ENCODE assay signal across 9 mouse cellular contexts in the genomic region with DNA sequence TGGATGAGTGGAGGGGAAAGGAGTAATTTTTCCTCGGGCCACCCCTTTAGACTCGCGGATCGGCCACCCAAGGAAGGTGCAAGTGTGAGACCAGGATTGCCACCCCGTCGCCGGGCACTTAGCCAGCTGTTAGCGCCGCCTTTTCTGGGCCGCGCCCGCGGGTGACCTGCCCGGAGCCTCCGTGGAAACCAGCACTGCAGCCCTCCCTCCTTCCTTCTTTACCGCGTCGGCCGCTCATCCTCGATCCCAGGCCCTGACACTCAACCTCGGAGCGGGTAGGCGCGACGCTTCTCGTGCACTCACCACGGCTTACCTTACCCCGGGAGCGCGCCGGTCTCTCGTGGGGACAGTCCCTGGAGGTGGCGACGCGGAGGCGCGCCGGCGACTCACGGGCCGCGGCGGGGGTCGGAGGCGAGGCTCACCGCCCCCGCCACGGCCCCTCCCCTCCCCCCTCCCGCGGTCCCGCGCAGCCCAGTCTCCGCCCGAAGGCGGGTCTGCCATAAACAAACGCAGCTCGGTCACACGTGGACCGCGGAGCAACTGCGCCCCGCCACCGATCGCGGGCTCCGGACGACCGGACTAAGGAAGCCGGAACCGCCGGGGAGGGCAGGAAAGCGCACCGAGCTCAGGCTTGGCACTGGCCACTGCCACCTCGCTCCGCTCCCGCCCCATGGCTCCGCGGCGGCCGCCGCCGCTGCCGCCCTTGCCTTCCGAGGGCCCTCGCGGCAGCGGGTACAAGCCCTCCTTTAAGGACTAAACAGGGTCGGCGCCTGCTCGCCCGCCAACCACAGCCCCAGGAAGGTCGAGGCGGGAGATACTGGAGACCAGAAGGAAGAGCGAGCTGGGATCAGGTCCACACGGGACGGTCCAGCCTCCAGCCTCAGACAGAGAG. TPM values are rescaled to one million over a fixed set of nuclear protein-coding genes. Genes with fewer than 3 reads are reported as not detected.
DNase-seq lines count a peak whose midpoint lies in the region; ATAC-seq and TF ChIP-seq lines count a peak whose summit lies in the region.
"Had no signal": no experiment of that assay in that cellular context is flagged by ENCODE, and none has a peak within 500 bp of the region (broad histone marks: within the 10 kb centered on the region; RNA-seq: fewer than 3 reads in every experiment).

A gene (plus strand): TSS at position 221 of the 892 bp plus-strand sequence.

- peak within 1 kb of the TSS; percentile 48 for H3K4me3 ChIP-seq in heart, postnatal 0 days (ENCODE audit: low read depth, low read length)
- H3K4me3 ChIP-seq in limb, embryonic 11.5 days (ENCODE audit: low read depth, low read length): peak within 1 kb of the TSS; percentile 32
- peak within 1 kb of the TSS; percentile 25 for H3K4me3 ChIP-seq in midbrain, embryonic 16.5 days (ENCODE audit: low read depth, low read length)

- H3K4me1 ChIP-seq in heart, postnatal 0 days (ENCODE audit: control insufficient read depth, insufficient read depth): peaks cover 4% of the 10 kb centered on the region; the same call in 1 of the 2 replicates
- H3K4me1 ChIP-seq in limb, embryonic 11.5 days (ENCODE audit: control insufficient read depth, insufficient read depth, low read length): peaks cover 15% of the 10 kb centered on the region; the same call in 1 of the 2 replicates
- H3K4me1 ChIP-seq in midbrain, embryonic 16.5 days (ENCODE audit: control insufficient read depth, insufficient read depth, low read length): peaks cover 7% of the 10 kb centered on the region

- H3K9ac ChIP-seq in heart, postnatal 0 days (replicated peaks; ENCODE audit: low read depth, low read length): no peak within 1 kb of the TSS
- H3K9ac ChIP-seq in limb, embryonic 11.5 days (ENCODE audit: low read length): peak within 1 kb of the TSS; percentile 45
- peak within 1 kb of the TSS; percentile 10; the same call in 1 of the 2 replicates for H3K9ac ChIP-seq in midbrain, embryonic 16.5 days (ENCODE audit: low read depth, low read length)

- DNase-seq in ES-CJ7 (ENCODE audit: low read depth, low spot score): peak; percentile 40
- DNase-seq in embryo, embryonic 11 days: peak; percentile 47
- DNase-seq in heart, postnatal 0 days (ENCODE audit: low spot score): no peak
- DNase-seq in limb, embryonic 11.5 days (ENCODE audit: low spot score): peak; percentile 55
- no peak for DNase-seq in layer of hippocampus, postnatal 25 days (ENCODE audit: extremely low spot score in 1 of 2, low spot score in 1 of 2)
- DNase-seq in ovary, postnatal 10 days (ENCODE audit: low spot score): no peak
- no peak for DNase-seq in left cerebral cortex, adult 8-10 months (ENCODE audit: low spot score in 2 of 2)

- no peak for TF ChIP-seq CTCF in heart, postnatal 0 days (IDR thresholded peaks at IDR 0.05; ENCODE audit: low read depth)

- H3K9me3 ChIP-seq in heart, postnatal 0 days (replicated peaks; ENCODE audit: control insufficient read depth, low read length): no peaks in the 10 kb centered on the region
- no peaks in the 10 kb centered on the region for H3K9me3 ChIP-seq in limb, embryonic 11.5 days (ENCODE audit: control insufficient read depth, low read length)
- H3K9me3 ChIP-seq in midbrain, embryonic 16.5 days (replicated peaks; ENCODE audit: control insufficient read depth, low read length, poor library complexity, severe bottlenecking): no peaks in the 10 kb centered on the region

- H3K27me3 ChIP-seq in heart, postnatal 0 days (ENCODE audit: control insufficient read depth, insufficient read depth, low read length): peaks cover 100% of the 10 kb centered on the region
- peaks cover 89% of the 10 kb centered on the region for H3K27me3 ChIP-seq in limb, embryonic 11.5 days (ENCODE audit: control insufficient read depth, insufficient read depth, low read length)
- peaks cover 62% of the 10 kb centered on the region for H3K27me3 ChIP-seq in midbrain, embryonic 16.5 days (ENCODE audit: control insufficient read depth, insufficient read depth, low read depth, low read length)

- no peak for TF ChIP-seq EP300 in heart, postnatal 0 days (IDR thresholded peaks at IDR 0.05; ENCODE audit: low read depth)

- peak within 1 kb of the TSS; percentile 64 for H3K4me2 ChIP-seq in heart, postnatal 0 days (ENCODE audit: low read depth, low read length)
- H3K4me2 ChIP-seq in limb, embryonic 11.5 days (ENCODE audit: low read depth, severe bottlenecking): peak within 1 kb of the TSS; percentile 36
- peak within 1 kb of the TSS; percentile 39 for H3K4me2 ChIP-seq in midbrain, embryonic 16.5 days (ENCODE audit: low read length)

- H3K36me3 ChIP-seq in heart, postnatal 0 days (replicated peaks; ENCODE audit: control insufficient read depth, insufficient read depth, low read length): no peaks in the 10 kb centered on the region
- H3K36me3 ChIP-seq in limb, embryonic 11.5 days (ENCODE audit: control insufficient read depth, insufficient read depth, low read length): no peaks in the 10 kb centered on the region
- H3K36me3 ChIP-seq in midbrain, embryonic 16.5 days (ENCODE audit: control insufficient read depth, insufficient read depth, low read length): no peaks in the 10 kb centered on the region

- no peak within 1 kb of the TSS for H3K27ac ChIP-seq in heart, postnatal 0 days (ENCODE audit: low read depth)
- no peak within 1 kb of the TSS for H3K27ac ChIP-seq in limb, embryonic 11.5 days (replicated peaks; ENCODE audit: low read depth, low read length)
- no peak within 1 kb of the TSS for H3K27ac ChIP-seq in midbrain, embryonic 16.5 days (ENCODE audit: low read length)
- H3K27ac ChIP-seq: macrophage had no signal

- WGBS in heart, postnatal 0 days: under 1% methylated on average over 83 of the region's 96 CpGs
- under 1% methylated on average over 88 of the region's 96 CpGs for WGBS in limb, embryonic 11.5 days
- under 1% methylated on average over 66 of the region's 96 CpGs for WGBS in midbrain, embryonic 16.5 days

- 0 out of 2 replicates have a peak, but pooled peaks have one; percentile 21 for ATAC-seq in heart, postnatal 0 days (ENCODE audit: insufficient read depth, low read depth)
- ATAC-seq in limb, embryonic 11.5 days (ENCODE audit: insufficient number of reproducible peaks, low FRiP score, low TSS enrichment, low read depth): no peak
- no peak for ATAC-seq in midbrain, embryonic 16.5 days

RNA-seq across cellular contexts. Expression of the gene that starts here (rescaled TPM):
- total RNA-seq in heart, postnatal 0 days (2014; rRNA removed; ENCODE audit: low replicate concordance): not detected in 2 replicates
- polyA plus RNA-seq in heart, postnatal 0 days (2015; fragmentation: Nextera tagmentation; extraction: Ambion mirVana): 0.03 TPM in 1 of 2 replicates, not detected in the other
- 2.6 and 2.7 TPM in 2 replicates for polyA plus RNA-seq in limb, embryonic 11.5 days (2014; fragmentation: Nextera tagmentation; extraction: Ambion mirVana)
- 0.10 and 0.14 TPM in 2 replicates for polyA plus RNA-seq in midbrain, embryonic 16.5 days (2015; fragmentation: Nextera tagmentation; extraction: Ambion mirVana)
- under 1 TPM; 0.20 to 0.23 TPM for total RNA-seq in layer of hippocampus, postnatal 25 days (2021)
- under 1 TPM in 2 of 4 experiments, not detected in 2; 0.09 to 0.25 TPM for total RNA-seq in left cerebral cortex, adult 8-10 months (2022)
- polyA plus RNA-seq: macrophage had no signal

Comparison
In these comparisons a context has a peak if more than half of its experiments do, and no peak if none do; other contexts are left out.
1. Peak in ATAC-seq, H3K4me3 ChIP-seq and H3K4me2 ChIP-seq in heart, postnatal 0 days; RNA of the gene not detected or under 1 TPM.
2. DNase-seq: peak in ES-CJ7 (single experiment), embryo, embryonic 11 days (single experiment) and limb, embryonic 11.5 days (single experiment); none in heart, postnatal 0 days (single experiment), layer of hippocampus, postnatal 25 days (0 of 2), ovary, postnatal 10 days (single experiment) and left cerebral cortex, adult 8-10 months (0 of 2).
3. Peak in every context shown above with its lines, with median percentiles within 50 percentile points of each other: H3K4me2 ChIP-seq and H3K4me3 ChIP-seq.